Mouse (Mus musculus): ENCODE measurements at regions not wholly inside any gene's neighbourhood (a gene's known extent, or its start where the extent isn't known, plus 50 kb on each side); places are given as distances from the start of the nearest gene placed in this dataset.

GRCm38 (mm10) chr9:41425225-41425624, 263.7 kb upstream of the Ubash3b start:
- TF ChIP-seq EP300 (IDR thresholded peaks at IDR 0.05; ENCODE audit: low read depth) (no peak), CTCF (IDR thresholded peaks at IDR 0.05; ENCODE audit: low read depth) (no peak)
